Mouse (Mus musculus) brain, embryonic 18.5 days (tissue): Measurements from ENCODE around the gene Parp9.
"Not testable (repeated sequence)": the region's sequence is repeated elsewhere in the genome, so short reads cannot be mapped to it uniquely, and the experiment has no call there.

Source experiments
- DNase-seq: peaks from one replicate; pipeline ENCODE4 v3.0.0-alpha.2; 2012; ENCODE audit warnings: low read depth, low spot score

The Parp9 gene

GRCm38 (mm10) chr16:35924341-35924740 lies 13.9 kb upstream of the Parp9 start:
- no peak for DNase-seq

GRCm38 (mm10) chr16:35932179-35933055 lies 5.9 kb upstream of the Parp9 start:
- DNase-seq, result no peak

- no peak for DNase-seq
These were observed 5.1 kb upstream of the Parp9 start for GRCm38 (mm10) chr16:35933181-35933580.

- no peak for DNase-seq
These were observed 991 bp downstream of the Parp9 start for GRCm38 (mm10) chr16:35939261-35939660.

- no peak for DNase-seq
These were observed 1.4 kb downstream of the Parp9 start for GRCm38 (mm10) chr16:35939690-35940089.

- no peak for DNase-seq
These were observed 3.1 kb downstream of the Parp9 start for GRCm38 (mm10) chr16:35941382-35941781.

- no peak for DNase-seq
These were observed 11.0 kb downstream of the Parp9 start for GRCm38 (mm10) chr16:35949264-35949663.

- DNase-seq, result no peak
These were observed 12.9 kb downstream of the Parp9 start for GRCm38 (mm10) chr16:35951216-35951615.

GRCm38 (mm10) chr16:35952628-35953130 lies 14.4 kb downstream of the Parp9 start:
- no peak for DNase-seq

- DNase-seq, result not testable (repeated sequence)
These were observed 27.7 kb downstream of the Parp9 start for GRCm38 (mm10) chr16:35965991-35966390.

- no peak for DNase-seq
These were observed 28.3 kb downstream of the Parp9 start for GRCm38 (mm10) chr16:35966411-35967115.

- DNase-seq, result no peak
These were observed 29.0 kb downstream of the Parp9 start for GRCm38 (mm10) chr16:35967319-35967718.

- DNase-seq, result no peak
These were observed 29.9 kb downstream of the Parp9 start for GRCm38 (mm10) chr16:35968149-35968548.

GRCm38 (mm10) chr16:35974021-35974420 lies 35.8 kb downstream of the Parp9 start:
- no peak for DNase-seq

- DNase-seq, result not testable (repeated sequence)
These were observed 40.2 kb downstream of the Parp9 start, which contains the start of gene Kpna1 for GRCm38 (mm10) chr16:35978450-35978849. Kpna1 (plus strand) TSS chr16:35978750.

GRCm38 (mm10) chr16:35981363-35981821 lies 43.1 kb downstream of the Parp9 start:
- DNase-seq, result peak; percentile 88

- no peak for DNase-seq
These were observed 44.2 kb downstream of the Parp9 start for GRCm38 (mm10) chr16:35982506-35982901.

- peak; percentile 84 for DNase-seq
These were observed 44.7 kb downstream of the Parp9 start for GRCm38 (mm10) chr16:35982902-35983516.

GRCm38 (mm10) chr16:35983517-35984101 lies 45.3 kb downstream of the Parp9 start:
- no peak for DNase-seq

- no peak for DNase-seq
These were observed 46.2 kb downstream of the Parp9 start for GRCm38 (mm10) chr16:35984471-35984870.

- no peak for DNase-seq
These were observed 49.7 kb downstream of the Parp9 start for GRCm38 (mm10) chr16:35987930-35988329.

GRCm38 (mm10) chr16:35992391-35992790 lies 54.1 kb downstream of the Parp9 start:
- DNase-seq, result no peak
